Mouse (Mus musculus) heart, postnatal 0 days (tissue): ENCODE data around the gene Ptms. TPM values are rescaled to one million over a fixed set of nuclear protein-coding genes. Genes with fewer than 3 reads are reported as not detected.
A peak's percentile ranks its signal among the peaks of the same experiment; 100 is the strongest.

Experiments used
- ATAC-seq: fragments of 200-750 bp; cut with Nextera tagmentation; 2 replicates; pipeline ENCODE4 v1.8.0; 2017; ENCODE audit warnings: low read depth, moderate number of reproducible peaks, moderate library complexity; ENCODE audit not compliant: insufficient read depth
- DNase-seq: peaks from one replicate; pipeline ENCODE4 v3.0.0-alpha.2; 2016; ENCODE audit warnings: low spot score
- H3K27ac ChIP-seq: fragments of 300-500 bp; sonication (generic); 2 replicates; pipeline ENCODE4 v1.5.1; 2014; ENCODE audit warnings: low read depth, mild to moderate bottlenecking
- H3K27me3 ChIP-seq: fragments of 300-500 bp; sonication (generic); 2 replicates; pipeline ENCODE4 v1.6.1; 2014; ENCODE audit warnings: low read length, mixed read lengths; ENCODE audit not compliant: control insufficient read depth, insufficient read depth
- H3K36me3 ChIP-seq: fragments of 300-500 bp; sonication (generic); replicated peaks from 2 replicates; pipeline ENCODE4 v1.6.1; 2014; ENCODE audit warnings: low read length, mixed read lengths; ENCODE audit not compliant: control insufficient read depth, insufficient read depth
- H3K4me1 ChIP-seq: fragments of 300-500 bp; sonication (generic); 2 replicates; pipeline ENCODE4 v1.6.1; 2014; ENCODE audit warnings: antibody characterized with exemption; ENCODE audit not compliant: control insufficient read depth, insufficient read depth
- H3K4me2 ChIP-seq: fragments of 300-500 bp; sonication (generic); 2 replicates; pipeline ENCODE4 v1.6.1; 2014; ENCODE audit warnings: low read depth, mild to moderate bottlenecking, low read length, moderate library complexity
- H3K4me3 ChIP-seq: fragments of 300-500 bp; sonication (generic); 2 replicates; pipeline ENCODE4 v1.5.1; 2014; ENCODE audit warnings: low read depth, low read length
- H3K9ac ChIP-seq: fragments of 300-500 bp; sonication (generic); replicated peaks from 2 replicates; pipeline ENCODE4 v1.6.1; 2014; ENCODE audit warnings: low read depth, low read length, mixed read lengths
- H3K9me3 ChIP-seq: fragments of 300-500 bp; sonication (generic); replicated peaks from 2 replicates; pipeline ENCODE4 v1.6.1; 2016; ENCODE audit warnings: low read length; ENCODE audit not compliant: control insufficient read depth
- CTCF ChIP-seq: IDR thresholded peaks from 2 replicates; pipeline ENCODE4 v1.5.1; 2016; ENCODE audit warnings: antibody characterized with exemption, control low read depth, low read depth
- EP300 ChIP-seq: IDR thresholded peaks from 2 replicates; pipeline ENCODE4 v1.6.1; 2016; ENCODE audit warnings: antibody characterized with exemption, low read depth
- WGBS: fragments of 180-500 bp; shearing (Covaris S2); extraction: QIAGEN DNeasy Blood & Tissue Kit; methylation state at CpG from one replicate; pipeline ENCODE4 v1.1.7; 2014; 5-methylcytosine and 5-hydroxymethylcytosine counted together
- polyA plus RNA-seq: library from polyadenylated mRNA; unstranded; fragments of >200 nt; fragmentation: Nextera tagmentation; extraction: Ambion mirVana; gene quantifications from 2 replicates; pipeline ENCODE4 v1.2.1, GENCODE M21; 2015
- total RNA-seq: library from RNA; depleted of rRNA; stranded (reverse); fragments of >200 nt; gene quantifications from 2 replicates; pipeline ENCODE4 v1.2.3, GENCODE M21; 2014; ENCODE audit warnings: low replicate concordance

Gene Ptms
- total and polyA plus RNA-seq, 2 experiments from 2014 or later: 221 to 323 TPM

DNA sequence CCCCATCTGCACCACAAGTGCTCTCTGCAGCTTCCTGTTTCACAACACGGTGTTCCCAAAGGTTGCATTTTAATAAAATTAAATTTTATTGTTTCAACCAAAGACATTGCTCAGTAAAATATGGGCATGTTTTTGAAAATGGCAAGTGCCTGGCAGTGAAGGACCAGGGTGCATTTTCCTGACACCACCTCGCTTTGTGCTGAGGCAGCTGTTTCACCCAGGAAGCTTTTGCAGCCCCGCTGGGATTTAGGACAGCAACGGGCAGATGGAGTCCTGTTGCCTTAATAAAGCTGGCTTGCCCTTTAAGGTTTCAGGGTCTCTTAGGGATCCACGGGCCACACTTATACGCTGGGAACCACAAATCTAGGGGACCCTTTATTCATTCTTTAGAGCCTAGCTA is 28.9 kb downstream of the Ptms start:
- H3K36me3 ChIP-seq: no peaks in the 10 kb centered on the region
- no peak for DNase-seq

GRCm38 (mm10) chr6:124888555-124889125 is 31.3 kb downstream of the Ptms start:
- H3K4me2 ChIP-seq: no peak overlapping the region
- ATAC-seq (no peak), DNase-seq (no peak)
- no peak overlapping the region for H3K4me3 ChIP-seq
- peaks cover 4% of the 10 kb centered on the region; the same call in 1 of the 2 replicates for H3K4me1 ChIP-seq
- H3K9me3 ChIP-seq: no peaks in the 10 kb centered on the region; the same call in 1 of the 2 replicates
- H3K27ac ChIP-seq: no peak overlapping the region; the same call in 1 of the 2 replicates
- no peaks in the 10 kb centered on the region for H3K36me3 ChIP-seq
- H3K9ac ChIP-seq: no peak overlapping the region
- no peak for TF ChIP-seq CTCF
- TF ChIP-seq EP300: no peak
- H3K27me3 ChIP-seq: no peaks in the 10 kb centered on the region
- 82% methylated on average over 6 of the region's 6 CpGs for WGBS

More for the DNA sequence above, 28.9 kb downstream of the Ptms start:
- no peak for TF ChIP-seq EP300
- no peak for TF ChIP-seq CTCF
- Histone ChIP-seq H3K27ac (no peak overlapping the region), H3K9ac (no peak overlapping the region), H3K4me3 (no peak overlapping the region), H3K9me3 (no peaks in the 10 kb centered on the region; the same call in 1 of the 2 replicates), H3K4me2 (no peak overlapping the region), H3K4me1 (no peaks in the 10 kb centered on the region), H3K27me3 (no peaks in the 10 kb centered on the region)
- 54% methylated on average over 6 of the region's 6 CpGs for WGBS
- no peak for ATAC-seq

DNA sequence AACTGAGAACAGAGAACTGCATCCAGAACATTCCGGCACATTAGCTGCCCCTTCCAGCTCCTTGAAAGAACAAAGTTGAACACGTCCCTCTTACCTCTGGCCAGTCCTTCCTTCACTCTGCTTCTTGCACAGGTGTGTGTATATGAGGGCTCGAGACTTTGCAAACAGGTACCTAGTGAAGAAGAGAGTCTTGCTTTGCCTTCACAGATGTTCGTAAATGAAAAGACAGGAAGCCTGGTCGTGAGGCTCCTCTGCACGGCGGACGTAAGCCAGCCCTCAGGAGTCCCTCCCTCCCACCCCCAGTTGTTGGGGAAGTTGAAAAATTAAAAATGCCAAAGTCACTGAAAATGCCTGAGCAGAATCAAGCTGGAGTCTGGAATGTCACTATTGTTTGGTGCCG is 31.9 kb downstream of the Ptms start, which contains the start of gene Cd4:
Gene Cd4 (minus strand): TSS at position 236 of the 400 bp plus-strand sequence.
- 78% methylated on average over 9 of the region's 9 CpGs for WGBS
- no peak for TF ChIP-seq CTCF
- TF ChIP-seq EP300: no peak
- Histone ChIP-seq H3K27me3 (no peaks in the 10 kb centered on the region), H3K4me3 (peak within 1 kb of the TSS; percentile 17; the same call in 1 of the 2 replicates), H3K9me3 (no peaks in the 10 kb centered on the region; the same call in 1 of the 2 replicates), H3K4me2 (no peak within 1 kb of the TSS; the same call in 1 of the 2 replicates), H3K36me3 (no peaks in the 10 kb centered on the region), H3K9ac (no peak within 1 kb of the TSS; the same call in 1 of the 2 replicates), H3K4me1 (peaks cover 4% of the 10 kb centered on the region; the same call in 1 of the 2 replicates), H3K27ac (no peak within 1 kb of the TSS; the same call in 1 of the 2 replicates)
- ATAC-seq: no peak
- DNase-seq: no peak

- no peak for DNase-seq
- 81% methylated on average over 8 of the region's 8 CpGs for WGBS
- H3K36me3 ChIP-seq: no peaks in the 10 kb centered on the region
- H3K9ac ChIP-seq: no peak overlapping the region
- H3K4me2 ChIP-seq: no peak overlapping the region; the same call in 1 of the 2 replicates
- peak overlapping the region; percentile 17; the same call in 1 of the 2 replicates for H3K4me3 ChIP-seq
- TF ChIP-seq CTCF (no peak), EP300 (no peak)
- no peak for ATAC-seq
- no peaks in the 10 kb centered on the region for H3K27me3 ChIP-seq
- H3K9me3 ChIP-seq: no peaks in the 10 kb centered on the region; the same call in 1 of the 2 replicates
- H3K4me1 ChIP-seq: peaks cover 4% of the 10 kb centered on the region; the same call in 1 of the 2 replicates
- peak overlapping the region; percentile 78 for H3K27ac ChIP-seq
Observed at GRCm38 (mm10) chr6:124885956-124886381, 33.9 kb downstream of the Ptms start.

DNA sequence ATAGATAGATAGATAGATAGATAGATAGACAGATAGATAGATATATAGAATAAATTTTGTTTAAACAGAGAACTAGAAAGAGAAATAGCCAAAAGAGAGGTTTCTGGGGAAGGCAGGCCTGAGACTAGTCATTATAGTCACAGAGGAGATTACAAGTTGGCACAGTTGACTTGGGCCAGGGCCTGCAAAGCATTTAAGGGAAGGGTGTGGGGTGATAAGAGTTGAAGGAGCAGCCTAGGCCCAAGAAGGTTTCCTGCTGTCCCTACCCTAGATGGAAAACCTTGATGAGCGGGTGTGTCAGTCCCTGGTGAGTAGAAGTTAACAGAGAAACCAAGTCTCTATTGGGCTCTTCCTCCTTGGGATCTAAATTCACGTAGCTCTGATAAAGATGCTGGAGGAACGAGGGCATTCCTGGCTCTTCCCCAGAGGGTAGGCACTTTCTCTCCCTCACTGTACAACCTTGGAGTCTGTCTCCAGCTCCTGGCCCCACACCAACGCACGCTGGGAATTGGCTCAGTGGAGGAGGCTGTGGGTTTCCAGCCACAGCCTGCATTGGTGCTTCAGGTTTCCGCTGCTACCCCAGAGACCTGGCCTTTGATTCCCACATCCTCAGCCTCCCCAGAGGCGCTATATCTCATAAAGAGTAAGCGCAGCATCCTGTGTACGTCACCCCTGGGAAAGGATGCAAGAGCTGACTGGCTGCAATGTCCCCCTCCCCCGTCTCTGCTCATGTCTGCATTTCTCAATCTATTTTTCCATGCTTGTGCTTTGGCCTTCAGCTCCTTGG is 35.0 kb downstream of the Ptms start:
- no peaks in the 10 kb centered on the region for H3K27me3 ChIP-seq
- no peak overlapping the region for H3K4me3 ChIP-seq
- TF ChIP-seq EP300: no peak
- no peak for TF ChIP-seq CTCF
- H3K27ac ChIP-seq: peak overlapping the region; percentile 78
- peaks cover 4% of the 10 kb centered on the region; the same call in 1 of the 2 replicates for H3K4me1 ChIP-seq
- WGBS: 39% methylated on average over 10 of the region's 10 CpGs
- ATAC-seq (peak; percentile 80), DNase-seq (peak; percentile 70)
- H3K36me3 ChIP-seq: no peaks in the 10 kb centered on the region
- H3K9me3 ChIP-seq: no peaks in the 10 kb centered on the region; the same call in 1 of the 2 replicates
- peak overlapping the region; percentile 31; the same call in 1 of the 2 replicates for H3K4me2 ChIP-seq
- H3K9ac ChIP-seq: no peak overlapping the region
